Mouse (Mus musculus): Measurements from ENCODE around the gene Ung. TPM values are rescaled to one million over a fixed set of nuclear protein-coding genes. Genes with fewer than 3 reads are reported as not detected.

Gene Ung
- polyA plus RNA-seq, 1 experiment from 2014 or later = 14.8 TPM

GRCm38 (mm10) chr5:114176548-114177400 is 46.6 kb downstream of the Ung start:
- Histone ChIP-seq H3K9me3 (no peaks in the 10 kb centered on the region), H3K4me2 (replicated peaks) (peak overlapping the region; percentile 60), H3K36me3 (no peaks in the 10 kb centered on the region), H3K9ac (replicated peaks) (no peak overlapping the region), H3K27me3 (peaks cover 30% of the 10 kb centered on the region), H3K4me1 (replicated peaks) (peaks cover 13% of the 10 kb centered on the region), H3K4me3 (replicated peaks) (no peak overlapping the region), H3K27ac (no peak overlapping the region)
- no peak for ATAC-seq
- WGBS = 62% methylated on average over 8 of the region's 8 CpGs

GRCm38 (mm10) chr5:114177966-114178719 is 48.0 kb downstream of the Ung start:
- Histone ChIP-seq H3K27me3 (peaks cover 30% of the 10 kb centered on the region), H3K9ac (replicated peaks) (no peak overlapping the region), H3K4me2 (replicated peaks) (no peak overlapping the region), H3K36me3 (no peaks in the 10 kb centered on the region), H3K4me3 (replicated peaks) (no peak overlapping the region), H3K27ac (no peak overlapping the region), H3K9me3 (no peaks in the 10 kb centered on the region), H3K4me1 (replicated peaks) (peaks cover 13% of the 10 kb centered on the region)
- no peak for ATAC-seq
- WGBS = 86% methylated on average over 4 of the region's 4 CpGs

- no peak for ATAC-seq
- Histone ChIP-seq H3K4me1 (replicated peaks) (peaks cover 12% of the 10 kb centered on the region), H3K27ac (no peak overlapping the region), H3K4me3 (replicated peaks) (no peak overlapping the region), H3K27me3 (peaks cover 21% of the 10 kb centered on the region), H3K4me2 (replicated peaks) (no peak overlapping the region), H3K36me3 (no peaks in the 10 kb centered on the region), H3K9ac (replicated peaks) (no peak overlapping the region), H3K9me3 (no peaks in the 10 kb centered on the region)
- WGBS = 89% methylated on average over 11 of the region's 11 CpGs
Measured at GRCm38 (mm10) chr5:114179541-114179940, 49.4 kb downstream of the Ung start.

GRCm38 (mm10) chr5:114183493-114183892 is 53.3 kb downstream of the Ung start:
- ATAC-seq = no peak
- Histone ChIP-seq H3K27ac (no peak overlapping the region), H3K27me3 (no peaks in the 10 kb centered on the region), H3K4me3 (replicated peaks) (no peak overlapping the region), H3K4me1 (replicated peaks) (no peaks in the 10 kb centered on the region), H3K36me3 (no peaks in the 10 kb centered on the region), H3K9me3 (no peaks in the 10 kb centered on the region), H3K9ac (replicated peaks) (no peak overlapping the region), H3K4me2 (replicated peaks) (no peak overlapping the region)
- 88% methylated on average over 2 of the region's 2 CpGs for WGBS

- H3K27ac ChIP-seq = no peak overlapping the region
- H3K9ac ChIP-seq (replicated peaks) = no peak overlapping the region
- H3K4me2 ChIP-seq (replicated peaks) = no peak overlapping the region
- no peak overlapping the region for H3K4me3 ChIP-seq (replicated peaks)
- no peaks in the 10 kb centered on the region for H3K36me3 ChIP-seq
- no peak for ATAC-seq
- WGBS = 73% methylated on average over 2 of the region's 2 CpGs
- H3K9me3 ChIP-seq = no peaks in the 10 kb centered on the region
- no peaks in the 10 kb centered on the region for H3K27me3 ChIP-seq
- H3K4me1 ChIP-seq (replicated peaks) = no peaks in the 10 kb centered on the region
Measured at GRCm38 (mm10) chr5:114187108-114187507, 56.9 kb downstream of the Ung start.

Other genes starting within 250 kb of the Ung start
- gene Coro1c, start 221.6 kb upstream of the Ung start, polyA plus RNA-seq (2015; fragmentation: Nextera tagmentation; extraction: Ambion mirVana) = 214 and 215 TPM in 2 replicates
- 14.3 and 17.2 TPM in 2 replicates for gene Ssh1, start 136.5 kb upstream of the Ung start, polyA plus RNA-seq (2015; fragmentation: Nextera tagmentation; extraction: Ambion mirVana)
- not detected in 2 replicates for gene Dao, start 126.7 kb upstream of the Ung start, polyA plus RNA-seq (2015; fragmentation: Nextera tagmentation; extraction: Ambion mirVana)
- 16.7 and 19.0 TPM in 2 replicates for gene Usp30, start 64.9 kb upstream of the Ung start, polyA plus RNA-seq (2015; fragmentation: Nextera tagmentation; extraction: Ambion mirVana)
- gene Svop, start 38.8 kb upstream of the Ung start, polyA plus RNA-seq (2015; fragmentation: Nextera tagmentation; extraction: Ambion mirVana) = 79.3 and 82.7 TPM in 2 replicates
- 5.8 and 6.0 TPM in 2 replicates for gene Alkbh2, start 2.2 kb upstream of the Ung start, polyA plus RNA-seq (2015; fragmentation: Nextera tagmentation; extraction: Ambion mirVana)
- 2.4 and 2.9 TPM in 2 replicates for gene Acacb, start 16.1 kb downstream of the Ung start, polyA plus RNA-seq (2015; fragmentation: Nextera tagmentation; extraction: Ambion mirVana)
- gene Foxn4, start 143.4 kb downstream of the Ung start, polyA plus RNA-seq (2015; fragmentation: Nextera tagmentation; extraction: Ambion mirVana) = 3.6 and 4.0 TPM in 2 replicates
- gene Myo1h, start 158.8 kb downstream of the Ung start, polyA plus RNA-seq (2015; fragmentation: Nextera tagmentation; extraction: Ambion mirVana) = 0.58 and 0.93 TPM in 2 replicates

All from midbrain, embryonic 13.5 days (tissue).